Comparison of ENCODE assay signal across 14 mouse cellular contexts in genomic region chr14:118061766-118062432, GRCm38 (mm10). TPM values are rescaled to one million over a fixed set of nuclear protein-coding genes. Genes with fewer than 3 reads are reported as not detected.
"Had no signal": no experiment of that assay in that cellular context is flagged by ENCODE, and none has a peak within 500 bp of the region (broad histone marks: within the 10 kb centered on the region; RNA-seq: fewer than 3 reads in every experiment).

No protein-coding gene starts in this region.

- H3K9me3 ChIP-seq: limb, embryonic 15.5 days; liver, embryonic 12.5 days; lung, embryonic 15.5 days; neural tube, embryonic 15.5 days had no signal

- H3K9ac ChIP-seq: limb, embryonic 15.5 days; liver, embryonic 12.5 days; lung, embryonic 15.5 days; neural tube, embryonic 15.5 days had no signal

- H3K4me2 ChIP-seq: limb, embryonic 15.5 days; liver, embryonic 12.5 days; lung, embryonic 15.5 days; neural tube, embryonic 15.5 days had no signal

- ATAC-seq: liver, embryonic 12.5 days had no signal

- H3K27me3 ChIP-seq: limb, embryonic 15.5 days; liver, embryonic 12.5 days; lung, embryonic 15.5 days; megakaryocyte, embryonic 14.5 days; neural tube, embryonic 15.5 days had no signal

- H3K27ac ChIP-seq: limb, embryonic 15.5 days; liver, embryonic 12.5 days; lung, embryonic 15.5 days; macrophage; neural tube, embryonic 15.5 days had no signal

- H3K4me1 ChIP-seq: limb, embryonic 15.5 days; liver, embryonic 12.5 days; lung, embryonic 15.5 days; megakaryocyte, embryonic 14.5 days had no signal

- DNase-seq: kidney, adult 8-10 months; kidney, postnatal 25 days; layer of hippocampus, postnatal 36 days; lung, postnatal 14 days; right cerebral cortex, adult 18-20 months; right cerebral cortex, postnatal 25 days; thymus, postnatal 36 days had no signal

- H3K4me3 ChIP-seq: limb, embryonic 15.5 days; liver, embryonic 12.5 days; lung, embryonic 15.5 days; megakaryocyte, embryonic 14.5 days; myocyte; neural tube, embryonic 15.5 days had no signal

- H3K36me3 ChIP-seq: limb, embryonic 15.5 days; liver, embryonic 12.5 days; lung, embryonic 15.5 days; neural tube, embryonic 15.5 days had no signal

RNA-seq across cellular contexts. Expression of gene Dct, which starts 9.9 kb away (rescaled TPM):
- polyA plus RNA-seq: macrophage had no signal
